Mouse (Mus musculus): ENCODE results near the gene Slc25a1. TPM values are rescaled to one million over a fixed set of nuclear protein-coding genes. Genes with fewer than 3 reads are reported as not detected.

Slc25a1 gene
- polyA plus RNA-seq, 1 experiment: 99.4 TPM

GRCm38 (mm10) chr16:17928627-17929104, 647 bp upstream of the Slc25a1 start:
- peaks cover 9% of the 10 kb centered on the region for H3K36me3 ChIP-seq (ENCODE audit: control insufficient read depth, insufficient read depth, low read length, poor library complexity, severe bottlenecking)
- peak overlapping the region; percentile 91 for H3K9ac ChIP-seq (ENCODE audit: low read depth, poor library complexity, severe bottlenecking)
- TF ChIP-seq POLR2A (IDR thresholded peaks at IDR 0.05; ENCODE audit: insufficient read depth, low read length) (no peak), EP300 (IDR thresholded peaks at IDR 0.05; ENCODE audit: insufficient read depth, low read depth, low read length) (peak; percentile 68; the same call in 1 of the 2 replicates), CTCF (IDR thresholded peaks at IDR 0.05; ENCODE audit: low read depth, low read length) (peak; percentile 34)
- H3K9me3 ChIP-seq (replicated peaks; ENCODE audit: control insufficient read depth, insufficient read depth, low read length, poor library complexity, severe bottlenecking): no peaks in the 10 kb centered on the region
- H3K4me1 ChIP-seq (ENCODE audit: control insufficient read depth, insufficient read depth, low read length): peaks cover 6% of the 10 kb centered on the region
- peak overlapping the region; percentile 96 for H3K27ac ChIP-seq (ENCODE audit: insufficient read depth, low read length)
- no peaks in the 10 kb centered on the region for H3K27me3 ChIP-seq (ENCODE audit: control insufficient read depth, insufficient read depth, low read length, poor library complexity, severe bottlenecking)
- H3K4me3 ChIP-seq (ENCODE audit: low read depth, low read length): peak overlapping the region; percentile 77

- H3K4me1 ChIP-seq (ENCODE audit: control insufficient read depth, insufficient read depth, low read length): peaks cover 6% of the 10 kb centered on the region
- no peaks in the 10 kb centered on the region for H3K27me3 ChIP-seq (ENCODE audit: control insufficient read depth, insufficient read depth, low read length, poor library complexity, severe bottlenecking)
These were observed 502 bp downstream of the Slc25a1 start for GRCm38 (mm10) chr16:17927351-17928082.

GRCm38 (mm10) chr16:17922163-17922538, 5.9 kb downstream of the Slc25a1 start:
- no peaks in the 10 kb centered on the region for H3K9me3 ChIP-seq (replicated peaks; ENCODE audit: control insufficient read depth, insufficient read depth, low read length, poor library complexity, severe bottlenecking)
- peak overlapping the region; percentile 81 for H3K4me3 ChIP-seq (ENCODE audit: low read depth, low read length)
- no peak overlapping the region for H3K27ac ChIP-seq (ENCODE audit: insufficient read depth, low read length)
- H3K9ac ChIP-seq (ENCODE audit: low read depth, poor library complexity, severe bottlenecking): peak overlapping the region; percentile 61
- H3K36me3 ChIP-seq (ENCODE audit: control insufficient read depth, insufficient read depth, low read length, poor library complexity, severe bottlenecking): peaks cover 9% of the 10 kb centered on the region
- TF ChIP-seq EP300 (IDR thresholded peaks at IDR 0.05; ENCODE audit: insufficient read depth, low read depth, low read length) (no peak), CTCF (IDR thresholded peaks at IDR 0.05; ENCODE audit: low read depth, low read length) (no peak), POLR2A (IDR thresholded peaks at IDR 0.05; ENCODE audit: insufficient read depth, low read length) (no peak)
- no peaks in the 10 kb centered on the region for H3K4me1 ChIP-seq (ENCODE audit: control insufficient read depth, insufficient read depth, low read length)
- H3K27me3 ChIP-seq (ENCODE audit: control insufficient read depth, insufficient read depth, low read length, poor library complexity, severe bottlenecking): no peaks in the 10 kb centered on the region

More at GRCm38 (mm10) chr16:17927351-17928082, 502 bp downstream of the Slc25a1 start:
- H3K9ac ChIP-seq (ENCODE audit: low read depth, poor library complexity, severe bottlenecking): peak overlapping the region; percentile 91
- no peak for TF ChIP-seq EP300 (IDR thresholded peaks at IDR 0.05; ENCODE audit: insufficient read depth, low read depth, low read length)
- TF ChIP-seq POLR2A (IDR thresholded peaks at IDR 0.05; ENCODE audit: insufficient read depth, low read length): no peak
- no peak for TF ChIP-seq CTCF (IDR thresholded peaks at IDR 0.05; ENCODE audit: low read depth, low read length)
- H3K4me3 ChIP-seq (ENCODE audit: low read depth, low read length): peak overlapping the region; percentile 77
- H3K9me3 ChIP-seq (replicated peaks; ENCODE audit: control insufficient read depth, insufficient read depth, low read length, poor library complexity, severe bottlenecking): no peaks in the 10 kb centered on the region
- no peak overlapping the region for H3K27ac ChIP-seq (ENCODE audit: insufficient read depth, low read length)
- peaks cover 9% of the 10 kb centered on the region for H3K36me3 ChIP-seq (ENCODE audit: control insufficient read depth, insufficient read depth, low read length, poor library complexity, severe bottlenecking)

DNA sequence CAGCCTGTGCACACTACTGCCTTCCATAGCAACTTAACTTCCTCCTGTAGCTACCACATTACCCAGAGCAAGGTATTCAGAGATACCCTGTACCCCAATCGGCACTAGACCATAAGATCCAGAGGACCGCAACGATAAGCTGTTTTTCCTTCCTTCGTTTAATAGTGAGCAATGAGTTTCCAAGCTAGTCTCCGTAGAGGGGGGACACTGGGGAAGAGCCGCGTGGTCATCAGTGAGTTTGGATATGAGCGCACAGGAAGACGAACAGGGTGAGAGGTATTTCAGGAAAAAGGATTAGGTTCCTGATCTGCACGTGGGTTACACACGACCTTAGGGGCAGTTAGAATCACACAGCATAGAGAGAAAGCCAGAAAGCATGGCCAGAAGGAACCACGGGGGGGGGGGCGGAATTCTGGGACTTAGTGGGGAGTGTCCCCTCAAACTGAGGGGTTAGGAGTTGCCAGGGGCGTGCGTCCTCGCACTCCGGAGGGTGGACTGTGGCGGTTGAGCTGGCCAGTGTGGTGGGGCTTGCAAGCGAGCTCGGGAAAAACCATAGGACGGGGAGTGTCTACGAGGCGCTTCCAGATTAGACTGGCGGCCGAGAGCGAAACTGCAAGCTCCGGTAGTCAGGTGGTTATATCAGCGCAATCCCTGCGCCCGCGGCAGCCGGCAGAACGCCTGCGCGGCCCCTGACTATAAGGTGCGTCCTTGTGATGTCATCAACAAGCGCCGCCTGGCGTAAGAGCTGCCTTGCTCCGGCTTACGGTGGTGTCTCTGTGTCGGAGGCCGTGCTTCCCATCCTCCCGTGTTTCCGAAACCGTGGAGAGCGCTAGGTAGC, 6.5 kb downstream of the Slc25a1 start:
- Histone ChIP-seq H3K9ac (ENCODE audit: low read depth, poor library complexity, severe bottlenecking) (peak overlapping the region; percentile 61), H3K4me1 (ENCODE audit: control insufficient read depth, insufficient read depth, low read length) (no peaks in the 10 kb centered on the region), H3K4me3 (ENCODE audit: low read depth, low read length) (peak overlapping the region; percentile 82), H3K36me3 (ENCODE audit: control insufficient read depth, insufficient read depth, low read length, poor library complexity, severe bottlenecking) (peaks cover 9% of the 10 kb centered on the region), H3K9me3 (replicated peaks; ENCODE audit: control insufficient read depth, insufficient read depth, low read length, poor library complexity, severe bottlenecking) (no peaks in the 10 kb centered on the region), H3K27ac (ENCODE audit: insufficient read depth, low read length) (peak overlapping the region; percentile 86), H3K27me3 (ENCODE audit: control insufficient read depth, insufficient read depth, low read length, poor library complexity, severe bottlenecking) (no peaks in the 10 kb centered on the region)
- TF ChIP-seq CTCF (IDR thresholded peaks at IDR 0.05; ENCODE audit: low read depth, low read length) (no peak), POLR2A (IDR thresholded peaks at IDR 0.05; ENCODE audit: insufficient read depth, low read length) (peak; percentile 27), EP300 (IDR thresholded peaks at IDR 0.05; ENCODE audit: insufficient read depth, low read depth, low read length) (no peak)

DNA sequence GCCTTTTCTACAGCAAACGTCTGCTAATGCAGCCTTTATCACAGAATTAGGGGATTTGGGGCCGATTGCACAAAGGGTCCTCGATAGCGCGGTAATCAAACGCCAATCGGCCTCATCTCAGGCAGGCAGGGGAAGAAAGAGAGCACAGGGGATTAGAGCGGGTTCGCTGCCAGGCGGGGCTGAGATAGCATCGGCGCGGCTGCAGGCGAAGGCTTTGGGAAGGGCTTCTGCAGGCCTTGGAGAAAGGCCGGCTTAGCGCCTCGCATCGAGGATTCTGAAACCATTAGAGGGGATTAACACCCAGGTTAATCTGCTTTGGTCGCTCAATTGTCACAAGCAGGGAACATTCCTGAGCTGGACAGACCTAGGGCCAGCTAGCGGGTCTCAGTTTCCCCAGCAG, 7.4 kb downstream of the Slc25a1 start:
- peaks cover 5% of the 10 kb centered on the region; the same call in 1 of the 2 replicates for H3K27me3 ChIP-seq (ENCODE audit: control insufficient read depth, insufficient read depth, low read length, poor library complexity, severe bottlenecking)
- no peak for TF ChIP-seq CTCF (IDR thresholded peaks at IDR 0.05; ENCODE audit: low read depth, low read length)
- TF ChIP-seq EP300 (IDR thresholded peaks at IDR 0.05; ENCODE audit: insufficient read depth, low read depth, low read length): no peak
- TF ChIP-seq POLR2A (IDR thresholded peaks at IDR 0.05; ENCODE audit: insufficient read depth, low read length): no peak

More for the DNA sequence above, 7.4 kb downstream of the Slc25a1 start:
- Histone ChIP-seq H3K9me3 (replicated peaks; ENCODE audit: control insufficient read depth, insufficient read depth, low read length, poor library complexity, severe bottlenecking) (no peaks in the 10 kb centered on the region), H3K27ac (ENCODE audit: insufficient read depth, low read length) (no peak overlapping the region), H3K4me3 (ENCODE audit: low read depth, low read length) (peak overlapping the region; percentile 10), H3K36me3 (ENCODE audit: control insufficient read depth, insufficient read depth, low read length, poor library complexity, severe bottlenecking) (peaks cover 4% of the 10 kb centered on the region), H3K9ac (ENCODE audit: low read depth, poor library complexity, severe bottlenecking) (peak overlapping the region; percentile 61), H3K4me1 (ENCODE audit: control insufficient read depth, insufficient read depth, low read length) (no peaks in the 10 kb centered on the region)

Measured in ES-Bruce4 (cell line).